In the genomic region with DNA sequence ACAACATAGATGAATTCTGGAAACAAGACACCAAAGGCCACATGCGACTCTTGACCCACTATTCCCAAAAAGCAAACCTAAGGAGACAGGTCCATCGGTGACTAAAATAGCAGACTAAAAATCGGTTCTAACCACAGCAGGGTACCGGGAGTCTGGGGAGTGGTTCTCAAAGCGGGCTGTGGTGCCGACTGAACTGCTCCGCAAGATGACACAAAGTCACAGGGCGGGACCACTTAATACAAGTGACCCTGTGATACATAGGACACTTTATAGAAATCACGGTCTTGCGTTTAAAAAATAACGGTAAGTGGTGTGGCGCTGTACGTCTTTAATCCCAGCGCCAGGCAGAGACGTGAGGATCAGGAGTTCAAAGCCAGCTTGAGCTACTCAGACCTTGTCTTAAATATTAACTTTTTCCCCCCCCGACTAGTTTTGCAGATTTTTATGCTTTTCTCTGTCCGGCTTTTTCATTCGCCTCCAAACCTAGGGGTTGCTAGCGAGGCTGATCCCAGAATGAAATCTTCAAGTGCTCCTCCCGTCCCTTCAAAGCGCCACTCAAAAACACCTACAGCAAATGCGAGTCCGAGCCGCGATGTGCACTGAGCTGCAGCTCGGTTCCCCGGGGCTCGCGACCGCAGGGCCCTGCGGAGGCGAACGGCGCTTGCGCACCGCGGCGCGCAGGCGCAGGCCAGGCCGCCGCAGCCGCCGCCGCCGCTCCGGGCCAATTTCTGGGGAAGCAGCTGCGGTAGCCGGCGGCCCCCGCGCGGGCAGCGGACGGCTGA, we compare ENCODE assay signal across 8 mouse cellular contexts. TPM values are rescaled to one million over a fixed set of nuclear protein-coding genes. Genes with fewer than 3 reads are reported as not detected.
DNase-seq lines count a peak whose midpoint lies in the region; ATAC-seq and TF ChIP-seq lines count a peak whose summit lies in the region.

No protein-coding gene starts in this region.

- TF ChIP-seq POLR2A in cerebellum, adult 2 months (IDR thresholded peaks at IDR 0.05; ENCODE audit: borderline replicate concordance, insufficient read depth, low read length) = peak; percentile 72

- peak overlapping the region; percentile 90 for H3K27ac ChIP-seq in cerebellum, adult 2 months (ENCODE audit: insufficient read depth, low read length)

- H3K27me3 ChIP-seq in cerebellum, adult 2 months (ENCODE audit: control insufficient read depth, insufficient read depth, low read length) = no peaks in the 10 kb centered on the region

- peak overlapping the region; percentile 88 for H3K4me3 ChIP-seq in cerebellum, adult 2 months (replicated peaks; ENCODE audit: insufficient read depth, low read depth, low read length)

- WGBS in cerebellum, adult 2 months = under 1% methylated on average over 55 of the region's 55 CpGs

- DNase-seq in cerebellum, adult 2 months = peak; percentile 15 to 27
- no peak for DNase-seq in cerebellum, adult 9-10 months
- DNase-seq in urinary bladder, postnatal 14 days (ENCODE audit: low spot score) = peak; percentile 83
- DNase-seq in urinary bladder, postnatal 25 days (ENCODE audit: low spot score) = no peak
- DNase-seq in kidney, postnatal 4 days = peak; percentile 84 to 93
- DNase-seq in mesoderm, embryonic 11.5 days (ENCODE audit: low read depth, low spot score) = peak; percentile 85
- no peak for DNase-seq in Muller cell, postnatal 12 days (ENCODE audit: inconsistent ontology term)

- peak; percentile 46 for ATAC-seq in granulocyte monocyte progenitor cell, adult 5-6 weeks (replicated peaks; ENCODE audit: poor library complexity, severe bottlenecking)

- H3K4me1 ChIP-seq in cerebellum, adult 2 months (ENCODE audit: control insufficient read depth, insufficient read depth, low read length) = peaks cover 14% of the 10 kb centered on the region; the same call in 1 of the 2 replicates

- no peak for TF ChIP-seq CTCF in cerebellum, adult 2 months (IDR thresholded peaks at IDR 0.05; ENCODE audit: borderline replicate concordance, insufficient read depth, low read depth, low read length)

RNA-seq across cellular contexts. Expression of gene Mbtps1, which starts 0.5 kb away (rescaled TPM):
- polyA plus RNA-seq in cerebellum, adult 2 months (2012; rRNA removed) = 81.6 and 89.4 TPM in 2 replicates
- 56.5 and 57.3 TPM in 2 replicates for total RNA-seq in granulocyte monocyte progenitor cell, adult 5-6 weeks (2014; fragmentation: Nextera tagmentation)
- 44.0 and 46.6 TPM in 2 replicates for total RNA-seq in granulocyte monocyte progenitor cell, adult 5-6 weeks (2017)

RNA-seq across cellular contexts. Expression of gene Hsdl1, which starts 17.0 kb away (rescaled TPM):
- polyA plus RNA-seq in cerebellum, adult 2 months (2012; rRNA removed) = 42.4 and 45.0 TPM in 2 replicates
- 23.8 and 29.1 TPM in 2 replicates for total RNA-seq in granulocyte monocyte progenitor cell, adult 5-6 weeks (2014; fragmentation: Nextera tagmentation)
- 34.7 and 50.2 TPM in 2 replicates for total RNA-seq in granulocyte monocyte progenitor cell, adult 5-6 weeks (2017)

RNA-seq across cellular contexts. Expression of gene Dnaaf1, which starts 17.0 kb away (rescaled TPM):
- 0.20 and 0.27 TPM in 2 replicates for polyA plus RNA-seq in cerebellum, adult 2 months (2012; rRNA removed)
- total RNA-seq in granulocyte monocyte progenitor cell, adult 5-6 weeks (2014; fragmentation: Nextera tagmentation) = not detected in 2 replicates
- total RNA-seq in granulocyte monocyte progenitor cell, adult 5-6 weeks (2017) = 0.13 TPM in 1 of 2 replicates, not detected in the other

RNA-seq across cellular contexts. Expression of gene Taf1c, which starts 47.0 kb away (rescaled TPM):
- 14.2 and 14.6 TPM in 2 replicates for polyA plus RNA-seq in cerebellum, adult 2 months (2012; rRNA removed)
- total RNA-seq in granulocyte monocyte progenitor cell, adult 5-6 weeks (2014; fragmentation: Nextera tagmentation) = 3.0 and 13.8 TPM in 2 replicates
- total RNA-seq in granulocyte monocyte progenitor cell, adult 5-6 weeks (2017) = 6.8 and 11.0 TPM in 2 replicates

RNA-seq across cellular contexts. Expression of gene Adad2, which starts 54.5 kb away (rescaled TPM):
- polyA plus RNA-seq in cerebellum, adult 2 months (2012; rRNA removed) = 0.11 TPM in 2 replicates
- total RNA-seq in granulocyte monocyte progenitor cell, adult 5-6 weeks (2014; fragmentation: Nextera tagmentation) = not detected in 2 replicates
- total RNA-seq in granulocyte monocyte progenitor cell, adult 5-6 weeks (2017) = not detected in 2 replicates

Comparison
In these comparisons a context has a peak if more than half of its experiments do, and no peak if none do; other contexts are left out.
1. DNase-seq: peak in cerebellum, adult 2 months (2 of 2), urinary bladder, postnatal 14 days (single experiment), kidney, postnatal 4 days (2 of 2) and mesoderm, embryonic 11.5 days (single experiment); none in cerebellum, adult 9-10 months (single experiment), urinary bladder, postnatal 25 days (single experiment) and Muller cell, postnatal 12 days (single experiment).